Mouse (Mus musculus) olfactory bulb, adult 2 months (tissue): ENCODE results near the gene Caprin1.

Experiments used
- CTCF ChIP-seq: fragments of 200-500 bp; IDR thresholded peaks from 2 replicates; pipeline ENCODE4 v1.5.1; 2012; ENCODE audit warnings: low read depth, mild to moderate bottlenecking, low read length, moderate library complexity; ENCODE audit not compliant: insufficient read depth
- POLR2A ChIP-seq: fragments of 200-500 bp; IDR thresholded peaks from 2 replicates; pipeline ENCODE4 v1.6.1; 2012; ENCODE audit warnings: mild to moderate bottlenecking, low read depth, low read length, moderate library complexity; ENCODE audit not compliant: insufficient read depth

GRCm38 (mm10) chr2:103743536-103743935 lies 53.9 kb downstream of the Caprin1 start:
- TF ChIP-seq CTCF: no peak
- no peak for TF ChIP-seq POLR2A
